Mouse (Mus musculus) heart, embryonic 11.5 days (tissue): ENCODE results near the gene Rad23b. TPM values are rescaled to one million over a fixed set of nuclear protein-coding genes. Genes with fewer than 3 reads are reported as not detected.
"Not testable (repeated sequence)": the region's sequence is repeated elsewhere in the genome, so short reads cannot be mapped to it uniquely, and the experiment has no call there.

ENCODE experiments used
- ATAC-seq: fragments of 200-750 bp; cut with Nextera tagmentation; replicated peaks from 2 replicates; pipeline ENCODE4 v1.8.0; 2017; ENCODE audit warnings: moderate library complexity; ENCODE audit not compliant: insufficient number of reproducible peaks, low FRiP score, low TSS enrichment
- H3K27ac ChIP-seq: fragments of 300-500 bp; sonication (generic); 2 replicates; pipeline ENCODE4 v1.5.1; 2014; ENCODE audit warnings: mild to moderate bottlenecking, low read depth, low read length
- H3K27me3 ChIP-seq: fragments of 300-500 bp; sonication (generic); 2 replicates; pipeline ENCODE4 v1.6.1; 2014; ENCODE audit warnings: mild to moderate bottlenecking, low read length, mixed read lengths; ENCODE audit not compliant: control insufficient read depth, insufficient read depth
- H3K36me3 ChIP-seq: fragments of 300-500 bp; sonication (generic); 2 replicates; pipeline ENCODE4 v1.6.1; 2014; ENCODE audit warnings: mild to moderate bottlenecking, low read length, moderate library complexity, mixed read lengths; ENCODE audit not compliant: control insufficient read depth, insufficient read depth
- H3K4me1 ChIP-seq: fragments of 300-500 bp; sonication (generic); 2 replicates; pipeline ENCODE4 v1.6.1; 2014; ENCODE audit warnings: low read length; ENCODE audit not compliant: control insufficient read depth, insufficient read depth
- H3K4me2 ChIP-seq: fragments of 300-500 bp; sonication (generic); 2 replicates; pipeline ENCODE4 v1.6.1; 2014; ENCODE audit warnings: mild to moderate bottlenecking, moderate library complexity
- H3K4me3 ChIP-seq: fragments of 300-500 bp; sonication (generic); 2 replicates; pipeline ENCODE4 v1.5.1; 2014; ENCODE audit warnings: low read depth, low read length
- H3K9ac ChIP-seq: fragments of 300-500 bp; sonication (generic); 2 replicates; pipeline ENCODE4 v1.6.1; 2014; ENCODE audit warnings: mild to moderate bottlenecking, low read depth, low read length, moderate library complexity
- H3K9me3 ChIP-seq: fragments of 300-500 bp; sonication (generic); replicated peaks from 2 replicates; pipeline ENCODE4 v1.6.1; 2016; ENCODE audit warnings: low read length; ENCODE audit not compliant: control insufficient read depth
- WGBS: fragments of 180-500 bp; shearing (Covaris S2); extraction: QIAGEN DNeasy Blood & Tissue Kit; methylation state at CpG from one replicate; pipeline ENCODE4 v1.1.7; 2014; ENCODE audit not compliant: insufficient replicate concordance; 5-methylcytosine and 5-hydroxymethylcytosine counted together
- polyA plus RNA-seq: library from polyadenylated mRNA; unstranded; fragments of >200 nt; fragmentation: Nextera tagmentation; extraction: Ambion mirVana; gene quantifications from 2 replicates; pipeline ENCODE4 v1.2.1, GENCODE M21; 2014

Rad23b gene
- polyA plus RNA-seq, 1 experiment from 2014 or later = 71.3 TPM

DNA sequence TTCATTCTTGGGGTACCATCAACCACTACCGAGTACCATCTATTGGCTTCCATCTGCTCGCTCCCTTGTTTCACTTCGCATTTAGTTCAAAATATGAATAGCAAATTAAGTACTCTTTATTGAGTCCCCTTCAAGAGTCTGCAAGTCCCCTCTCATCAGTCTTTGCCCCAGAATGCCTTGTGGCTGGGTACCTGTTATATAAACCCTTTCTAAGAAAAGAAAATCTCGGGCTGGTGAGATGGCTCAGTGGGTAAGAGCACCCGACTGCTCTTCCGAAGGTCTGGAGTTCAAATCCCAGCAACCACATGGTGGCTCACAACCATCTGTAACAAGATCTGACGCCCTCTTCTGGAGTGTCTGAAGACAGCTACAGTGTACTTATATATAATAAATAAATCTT is 20.9 kb upstream of the Rad23b start:
- not testable (repeated sequence) for H3K27ac ChIP-seq, H3K4me3 ChIP-seq, H3K9me3 ChIP-seq, ATAC-seq, H3K9ac ChIP-seq, H3K27me3 ChIP-seq, H3K4me1 ChIP-seq, H3K4me2 ChIP-seq, H3K36me3 ChIP-seq
- WGBS = 94% methylated on average over 6 of the region's 7 CpGs

DNA sequence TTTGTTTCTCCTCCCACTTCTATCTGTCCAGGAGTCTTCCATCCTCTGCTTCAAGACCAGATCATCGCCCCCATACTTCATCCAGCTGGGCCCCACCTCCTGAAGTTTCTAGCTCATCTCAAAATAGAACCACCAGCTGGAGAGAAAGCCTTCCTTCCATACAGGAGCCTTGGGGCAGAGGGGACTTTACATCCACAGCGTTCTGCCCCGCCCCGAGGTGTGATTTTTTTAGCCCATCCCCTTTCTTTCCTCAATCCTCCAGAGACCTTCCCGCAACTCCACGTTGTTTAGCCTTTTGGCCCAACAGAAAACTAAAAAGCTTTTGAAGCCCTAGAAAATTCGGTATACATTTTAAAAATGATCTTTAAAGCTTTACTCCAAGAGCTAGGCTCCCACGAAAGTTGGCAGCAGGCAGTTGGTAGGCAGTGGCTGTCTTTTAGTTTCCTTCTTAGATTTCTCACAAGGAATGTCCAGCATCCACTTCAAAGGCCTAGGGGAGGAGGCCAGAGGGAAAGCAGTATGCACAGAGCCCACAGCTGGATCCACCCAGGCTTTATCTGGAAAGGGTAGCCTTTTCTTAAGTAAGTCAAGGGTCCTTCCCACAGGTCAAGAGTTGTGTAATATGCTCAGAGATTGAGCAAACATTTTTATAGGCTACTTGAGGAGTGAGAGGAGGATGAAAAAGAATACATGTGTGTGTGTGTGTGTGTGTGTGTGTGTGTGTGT is 20.1 kb upstream of the Rad23b start:
- 62% methylated on average over 8 of the region's 8 CpGs for WGBS
- H3K9me3 ChIP-seq = no peaks in the 10 kb centered on the region
- ATAC-seq = no peak
- no peak overlapping the region for H3K27ac ChIP-seq
- no peaks in the 10 kb centered on the region for H3K36me3 ChIP-seq
- H3K4me3 ChIP-seq = no peak overlapping the region
- H3K4me2 ChIP-seq = no peak overlapping the region
- H3K27me3 ChIP-seq = no peaks in the 10 kb centered on the region
- no peaks in the 10 kb centered on the region for H3K4me1 ChIP-seq
- no peak overlapping the region for H3K9ac ChIP-seq

DNA sequence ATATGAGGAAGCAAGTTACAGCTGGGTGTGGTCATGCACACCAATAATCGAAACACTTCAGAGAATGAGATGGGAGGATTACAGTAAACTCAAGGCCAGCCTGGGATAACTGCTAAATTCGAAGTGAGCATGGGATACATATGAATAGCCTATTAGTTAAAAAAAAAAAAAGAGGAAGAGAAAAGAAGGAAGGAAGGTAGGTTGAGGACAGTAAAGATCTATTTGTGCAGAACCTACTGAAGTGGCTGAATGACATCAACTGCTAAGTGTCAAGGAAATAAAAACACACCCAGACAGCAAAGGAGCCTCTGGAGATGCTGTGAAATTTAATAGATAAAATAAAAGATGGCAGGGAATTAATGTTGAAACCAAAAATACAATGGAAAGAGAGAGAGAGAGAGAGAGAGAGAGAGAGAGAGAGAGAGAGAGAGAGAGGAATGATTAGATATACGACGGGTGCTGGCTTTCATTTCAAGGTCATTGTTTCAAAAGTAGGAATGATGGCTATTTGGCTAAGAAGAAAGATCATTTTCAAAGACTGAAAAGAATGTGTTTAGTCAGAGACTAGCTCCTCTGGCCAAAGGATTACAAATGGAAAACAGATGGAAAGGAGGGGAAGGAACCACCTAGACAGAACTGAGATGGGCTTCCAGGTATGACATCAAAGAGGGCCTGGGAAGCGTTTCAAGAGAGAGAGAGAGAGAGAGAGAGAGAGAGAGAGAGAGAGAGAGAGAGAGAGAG is 14.6 kb upstream of the Rad23b start:
- Histone ChIP-seq H3K4me1 (0 out of 2 replicates have a peak, but pooled peaks cover 2% of the 10 kb centered on the region), H3K27me3 (no peaks in the 10 kb centered on the region), H3K9ac (no peak overlapping the region), H3K4me2 (no peak overlapping the region), H3K27ac (no peak overlapping the region), H3K36me3 (no peaks in the 10 kb centered on the region), H3K9me3 (no peaks in the 10 kb centered on the region), H3K4me3 (no peak overlapping the region)
- 70% methylated on average over 5 of the region's 5 CpGs for WGBS
- ATAC-seq = no peak

DNA sequence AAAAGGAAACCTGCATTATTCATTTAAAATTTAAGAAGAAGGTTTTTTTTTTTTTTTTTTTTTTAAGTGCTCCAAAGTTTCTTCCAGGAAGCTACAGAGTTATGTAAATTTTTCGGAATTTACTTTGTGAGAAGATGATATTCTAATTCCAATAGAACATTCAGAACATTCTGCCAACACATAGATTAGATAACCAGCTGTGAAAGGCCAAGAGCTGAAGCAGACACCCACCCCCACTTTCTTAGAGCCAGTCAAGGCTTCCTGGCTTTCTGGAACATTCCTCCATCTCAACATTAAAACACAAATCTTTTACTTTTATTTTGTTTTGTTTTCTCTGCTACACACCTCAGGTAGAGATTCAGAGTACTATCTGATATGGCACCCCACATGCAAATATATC is 10.9 kb upstream of the Rad23b start:
- no peak overlapping the region for H3K9ac ChIP-seq

DNA sequence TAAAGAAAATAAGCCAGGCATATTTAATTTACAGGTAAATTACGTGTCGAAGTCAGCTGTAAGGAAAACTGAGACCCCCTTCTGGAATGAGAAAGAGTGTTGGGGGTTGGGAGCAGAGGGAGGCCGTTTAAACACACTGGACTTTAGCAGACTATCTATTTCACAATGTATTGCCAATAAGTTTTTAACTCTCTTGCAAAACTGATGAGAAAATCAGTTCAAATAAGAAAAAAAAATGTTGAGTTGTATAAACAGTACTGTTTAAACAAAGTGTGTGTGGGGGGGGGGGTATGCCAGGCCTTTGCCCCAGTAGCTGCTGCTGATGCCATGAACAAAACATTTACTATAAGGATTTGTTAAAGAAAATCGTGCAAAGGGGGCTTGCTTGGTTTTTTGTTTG is 10.5 kb upstream of the Rad23b start:
- Histone ChIP-seq H3K4me2 (no peak overlapping the region), H3K4me3 (no peak overlapping the region), H3K9ac (no peak overlapping the region), H3K9me3 (no peaks in the 10 kb centered on the region), H3K36me3 (no peaks in the 10 kb centered on the region), H3K27ac (no peak overlapping the region), H3K27me3 (no peaks in the 10 kb centered on the region), H3K4me1 (0 out of 2 replicates have a peak, but pooled peaks cover 2% of the 10 kb centered on the region)
- no peak for ATAC-seq
- 65% methylated on average over 4 of the region's 4 CpGs for WGBS

More for the DNA sequence above, 10.9 kb upstream of the Rad23b start:
- H3K4me1 ChIP-seq = 0 out of 2 replicates have a peak, but pooled peaks cover 2% of the 10 kb centered on the region
- H3K27ac ChIP-seq = no peak overlapping the region
- no peak overlapping the region for H3K4me2 ChIP-seq
- H3K4me3 ChIP-seq = no peak overlapping the region
- WGBS = 50% methylated on average over 1 of the region's 1 CpGs
- no peak for ATAC-seq
- no peaks in the 10 kb centered on the region for H3K9me3 ChIP-seq
- no peaks in the 10 kb centered on the region for H3K36me3 ChIP-seq
- H3K27me3 ChIP-seq = no peaks in the 10 kb centered on the region

DNA sequence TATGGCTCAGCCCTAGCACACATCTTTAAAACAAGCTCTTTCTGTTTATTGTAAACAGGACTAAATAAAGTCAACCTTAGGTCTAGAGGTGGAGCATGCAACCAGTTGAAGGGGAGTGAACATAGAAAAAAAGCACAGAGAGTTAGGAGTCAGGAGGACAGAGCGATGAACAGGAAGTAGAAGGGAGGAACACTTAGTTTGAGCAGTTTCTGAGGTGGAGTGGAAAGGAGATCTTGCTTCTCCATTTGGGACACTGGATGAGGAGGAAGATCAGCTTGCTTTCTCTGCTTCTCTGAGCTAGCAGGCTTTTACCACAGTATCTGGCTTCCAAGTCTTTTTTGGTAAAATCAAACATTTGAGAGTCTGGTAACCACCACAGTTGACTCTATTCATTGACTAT is 8.0 kb upstream of the Rad23b start:
- 0 out of 2 replicates have a peak, but pooled peaks cover 2% of the 10 kb centered on the region for H3K4me1 ChIP-seq
- H3K27me3 ChIP-seq = no peaks in the 10 kb centered on the region
- no peaks in the 10 kb centered on the region for H3K9me3 ChIP-seq
- H3K9ac ChIP-seq = no peak overlapping the region
- no peaks in the 10 kb centered on the region for H3K36me3 ChIP-seq
- H3K4me2 ChIP-seq = no peak overlapping the region
- no peak overlapping the region for H3K27ac ChIP-seq
- H3K4me3 ChIP-seq = no peak overlapping the region
- no peak for ATAC-seq
- 91% methylated on average over 1 of the region's 1 CpGs for WGBS

DNA sequence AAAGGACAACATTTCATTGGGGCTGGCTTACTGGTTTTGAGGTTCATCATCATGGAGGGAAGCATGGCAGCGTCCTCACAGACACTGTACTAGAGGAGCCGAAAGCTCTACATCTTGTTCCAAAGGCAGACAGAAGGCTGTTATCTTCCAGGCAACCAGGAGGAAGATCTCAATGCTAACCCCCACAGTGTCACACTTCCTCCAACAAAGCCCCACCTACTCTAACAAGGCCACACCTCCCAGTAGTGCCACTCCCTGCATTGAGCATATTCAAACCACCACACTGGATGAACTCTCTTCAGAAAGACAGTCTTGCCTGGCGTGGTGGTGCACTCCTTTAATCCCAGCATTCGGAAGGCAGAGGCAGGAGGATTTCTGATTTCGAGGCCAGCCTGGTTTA is 7.2 kb upstream of the Rad23b start:
- no peaks in the 10 kb centered on the region for H3K9me3 ChIP-seq
- 81% methylated on average over 5 of the region's 5 CpGs for WGBS
- no peak overlapping the region for H3K27ac ChIP-seq
- H3K4me1 ChIP-seq = 0 out of 2 replicates have a peak, but pooled peaks cover 2% of the 10 kb centered on the region
- H3K9ac ChIP-seq = no peak overlapping the region
- no peaks in the 10 kb centered on the region for H3K27me3 ChIP-seq
- no peak for ATAC-seq
- no peak overlapping the region for H3K4me3 ChIP-seq
- no peak overlapping the region for H3K4me2 ChIP-seq
- H3K36me3 ChIP-seq = no peaks in the 10 kb centered on the region

DNA sequence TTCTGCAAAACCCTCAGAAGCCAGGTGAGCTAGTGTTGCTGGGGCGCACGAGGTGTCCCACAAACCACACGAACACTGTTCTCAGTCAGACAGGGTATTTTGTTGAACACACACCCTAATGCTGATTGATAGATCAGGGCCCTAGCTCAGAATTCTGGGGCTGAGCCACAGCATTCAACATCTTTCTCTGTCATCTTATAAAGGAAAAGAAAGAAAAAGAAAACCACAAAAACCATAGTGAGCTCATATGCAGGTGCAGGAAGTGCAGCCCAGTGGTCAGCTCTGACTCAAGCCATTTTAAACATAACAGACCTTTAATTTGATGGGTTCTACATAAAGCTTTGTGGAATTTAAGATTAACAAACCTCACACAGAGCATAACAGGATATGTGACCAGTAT is 6.6 kb upstream of the Rad23b start:
- no peak overlapping the region for H3K27ac ChIP-seq
- H3K4me1 ChIP-seq = peaks cover 4% of the 10 kb centered on the region; the same call in 1 of the 2 replicates
- H3K4me2 ChIP-seq = no peak overlapping the region
- no peak overlapping the region for H3K9ac ChIP-seq
- no peaks in the 10 kb centered on the region for H3K27me3 ChIP-seq
- H3K36me3 ChIP-seq = no peaks in the 10 kb centered on the region
- WGBS = 90% methylated on average over 3 of the region's 3 CpGs
- no peak for ATAC-seq
- H3K4me3 ChIP-seq = no peak overlapping the region
- no peaks in the 10 kb centered on the region for H3K9me3 ChIP-seq
